Comparison of ENCODE assay signal across 8 mouse cellular contexts in the genomic region with DNA sequence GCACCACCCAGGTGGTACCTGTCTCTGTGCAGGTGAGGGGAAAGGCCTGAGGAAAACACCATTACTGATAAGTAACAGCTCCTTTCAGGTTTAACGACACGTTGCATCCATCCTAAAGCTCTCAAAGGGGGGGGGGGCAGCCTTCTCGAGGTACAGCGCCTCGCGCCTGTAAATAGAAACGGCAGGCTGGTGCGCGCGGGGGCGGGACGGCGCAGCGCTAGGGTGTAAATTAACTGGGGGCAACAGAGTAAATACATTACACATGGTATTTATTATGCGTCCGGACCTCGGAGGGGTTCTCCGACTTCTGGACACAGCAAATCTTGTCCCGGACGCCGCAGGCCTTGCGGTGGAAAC.
DNase-seq lines count a peak whose midpoint lies in the region; ATAC-seq and TF ChIP-seq lines count a peak whose summit lies in the region.

No protein-coding gene starts in this region.

- peaks cover 20% of the 10 kb centered on the region for H3K4me1 ChIP-seq in lung, embryonic 16.5 days (replicated peaks; ENCODE audit: control insufficient read depth, insufficient read depth, low read length)
- peaks cover 12% of the 10 kb centered on the region for H3K4me1 ChIP-seq in limb, embryonic 11.5 days (ENCODE audit: control insufficient read depth, insufficient read depth, low read length)
- H3K4me1 ChIP-seq in small intestine, adult 2 months (ENCODE audit: control insufficient read depth, insufficient read depth, insufficient read length, low read length), result 0 out of 2 replicates have a peak, but pooled peaks cover 4% of the 10 kb centered on the region

- H3K4me2 ChIP-seq in lung, embryonic 16.5 days (ENCODE audit: low read depth, low read length), result peak overlapping the region; percentile 72
- H3K4me2 ChIP-seq in limb, embryonic 11.5 days (ENCODE audit: low read depth, severe bottlenecking), result peak overlapping the region; percentile 49

- DNase-seq in CD4-positive, CD25-positive, alpha-beta regulatory T cell, adult 2 months (ENCODE audit: low read depth, low spot score), result peak; percentile 26
- no peak for DNase-seq in lung, postnatal 25 days (ENCODE audit: low spot score)
- DNase-seq in limb, embryonic 11.5 days (ENCODE audit: low spot score), result no peak
- no peak for DNase-seq in cerebellum, adult 9-11 months
- DNase-seq in urinary bladder, postnatal 4 days (ENCODE audit: low spot score in 2 of 2), result no peak

- H3K36me3 ChIP-seq in lung, embryonic 16.5 days (ENCODE audit: control insufficient read depth, insufficient read depth, low read length), result no peaks in the 10 kb centered on the region
- H3K36me3 ChIP-seq in limb, embryonic 11.5 days (ENCODE audit: control insufficient read depth, insufficient read depth, low read length), result no peaks in the 10 kb centered on the region
- H3K36me3 ChIP-seq in small intestine, adult 2 months (ENCODE audit: control insufficient read depth, insufficient read depth, low read length), result no peaks in the 10 kb centered on the region

- peak overlapping the region; percentile 57 for H3K27ac ChIP-seq in lung, embryonic 16.5 days (ENCODE audit: low read length)
- peak overlapping the region; percentile 68 for H3K27ac ChIP-seq in limb, embryonic 11.5 days (replicated peaks; ENCODE audit: low read depth, low read length)
- H3K27ac ChIP-seq in small intestine, adult 2 months (ENCODE audit: insufficient read depth, low read depth, low read length), result no peak overlapping the region

- 5% methylated on average over 22 of the region's 22 CpGs for WGBS in lung, embryonic 16.5 days
- WGBS in limb, embryonic 11.5 days, result 5% methylated on average over 21 of the region's 22 CpGs
- 4% methylated on average over 22 of the region's 22 CpGs for WGBS in small intestine, adult 2 months

- H3K9ac ChIP-seq in lung, embryonic 16.5 days (ENCODE audit: low read length), result peak overlapping the region; percentile 67
- H3K9ac ChIP-seq in limb, embryonic 11.5 days (ENCODE audit: low read length), result peak overlapping the region; percentile 53

- H3K4me3 ChIP-seq in lung, embryonic 16.5 days (ENCODE audit: low read length), result peak overlapping the region; percentile 50
- peak overlapping the region; percentile 33 for H3K4me3 ChIP-seq in limb, embryonic 11.5 days (ENCODE audit: low read depth, low read length)
- peak overlapping the region; percentile 64 for H3K4me3 ChIP-seq in small intestine, adult 2 months (ENCODE audit: low read depth, low read length)

- ATAC-seq in CD4-positive, CD25-positive, alpha-beta regulatory T cell, adult 4 months, result no peak
- ATAC-seq in lung, embryonic 16.5 days (ENCODE audit: low read depth), result no peak
- ATAC-seq in limb, embryonic 11.5 days (ENCODE audit: insufficient number of reproducible peaks, low FRiP score, low TSS enrichment, low read depth), result no peak; the same call in 1 of the 2 replicates

- no peak for TF ChIP-seq POLR2A in small intestine, adult 2 months (IDR thresholded peaks at IDR 0.05; ENCODE audit: low read depth, low read length)

- H3K9me3 ChIP-seq in lung, embryonic 16.5 days (ENCODE audit: control insufficient read depth, low read length), result no peaks in the 10 kb centered on the region
- no peaks in the 10 kb centered on the region for H3K9me3 ChIP-seq in limb, embryonic 11.5 days (ENCODE audit: control insufficient read depth, low read length)

- peaks cover 17% of the 10 kb centered on the region for H3K27me3 ChIP-seq in lung, embryonic 16.5 days (ENCODE audit: control insufficient read depth, insufficient read depth, low read depth, low read length)
- H3K27me3 ChIP-seq in limb, embryonic 11.5 days (ENCODE audit: control insufficient read depth, insufficient read depth, low read length), result peaks cover 37% of the 10 kb centered on the region
- H3K27me3 ChIP-seq in small intestine, adult 2 months (ENCODE audit: control insufficient read depth, insufficient read depth, low read length), result no peaks in the 10 kb centered on the region

- no peak for TF ChIP-seq CTCF in small intestine, adult 2 months (IDR thresholded peaks at IDR 0.05; ENCODE audit: extremely low read depth, insufficient read length, insufficient replicate concordance, low read depth, low read length)
